Mouse (Mus musculus) small intestine, adult 2 months (tissue): Measurements from ENCODE around the gene Dach1.

Experiments used
- CTCF ChIP-seq: fragments of 200-500 bp; IDR thresholded peaks from 2 replicates; pipeline ENCODE4 v1.5.1; 2012; ENCODE audit warnings: low read depth, mild to moderate bottlenecking, control low read depth, inconsistent platforms, low read length, moderate library complexity, mixed read lengths; ENCODE audit not compliant: insufficient replicate concordance, insufficient read length; ENCODE audit errors: extremely low read depth
- POLR2A ChIP-seq: fragments of 200-500 bp; IDR thresholded peaks from 2 replicates; pipeline ENCODE4 v1.6.1; 2012; ENCODE audit warnings: low read depth, mild to moderate bottlenecking, control low read depth, inconsistent platforms, low read length, moderate library complexity

GRCm38 (mm10) chr14:97839275-97839674, 330.3 kb downstream of the Dach1 start:
- TF ChIP-seq POLR2A (no peak), CTCF (no peak)
